Mouse (Mus musculus) thymus, postnatal 4 days (tissue): ENCODE measurements around the gene Olfr763.
"Not testable (repeated sequence)": the region's sequence is repeated elsewhere in the genome, so short reads cannot be mapped to it uniquely, and the experiment has no call there.

Source experiments
- DNase-seq: peaks from one replicate; pipeline ENCODE4 v3.0.0; 2021

Olfr763 gene

DNA sequence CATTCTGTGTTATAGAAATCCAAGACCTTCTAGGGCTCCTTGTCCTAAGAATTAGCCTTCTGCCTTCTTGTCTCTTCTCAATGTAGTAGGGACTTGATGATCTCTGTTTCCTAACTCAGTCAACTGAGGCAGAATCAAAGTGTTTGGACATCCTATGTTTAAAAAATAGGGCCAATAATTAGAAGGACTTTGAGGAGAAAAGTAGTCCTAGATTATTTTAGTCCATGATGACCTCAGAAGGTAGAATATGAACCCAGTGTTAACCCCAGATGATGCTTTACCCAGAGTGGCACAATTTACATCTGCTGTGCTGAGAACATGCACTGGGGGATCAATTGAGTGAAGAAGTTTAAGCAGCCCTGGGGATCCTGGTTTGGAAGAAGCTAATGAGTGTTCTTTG lies 39.3 kb downstream of the Olfr763 start, which contains the start of gene Olfr765:
Gene Olfr765 (minus strand): TSS at position 101 of the 400 bp plus-strand sequence.
- not testable (repeated sequence) for DNase-seq
